Mouse (Mus musculus) lung, embryonic 14.5 days (tissue): ENCODE data around the gene Apobr. TPM values are rescaled to one million over a fixed set of nuclear protein-coding genes. Genes with fewer than 3 reads are reported as not detected.

Experiments used
- ATAC-seq: fragments of 200-750 bp; cut with Nextera tagmentation; 2 replicates; pipeline ENCODE4 v1.8.0; 2017; ENCODE audit warnings: mild to moderate bottlenecking, moderate TSS enrichment, moderate library complexity; ENCODE audit not compliant: insufficient read depth
- DNase-seq: peaks from one replicate; pipeline ENCODE4 v3.0.0-alpha.2; 2015
- H3K27ac ChIP-seq: fragments of 300-500 bp; sonication (generic); 2 replicates; pipeline ENCODE4 v1.5.1; 2014; ENCODE audit warnings: low read depth, mild to moderate bottlenecking, moderate library complexity
- H3K27me3 ChIP-seq: fragments of 300-500 bp; sonication (generic); 2 replicates; pipeline ENCODE4 v1.6.1; 2014; ENCODE audit warnings: low read length, control low read depth; ENCODE audit not compliant: insufficient read depth
- H3K36me3 ChIP-seq: fragments of 300-500 bp; sonication (generic); 2 replicates; pipeline ENCODE4 v1.6.1; 2014; ENCODE audit warnings: control low read depth; ENCODE audit not compliant: insufficient read depth
- H3K4me1 ChIP-seq: fragments of 300-500 bp; sonication (generic); 2 replicates; pipeline ENCODE4 v1.6.1; 2014; ENCODE audit warnings: antibody characterized with exemption, control low read depth; ENCODE audit not compliant: insufficient read depth
- H3K4me2 ChIP-seq: fragments of 300-500 bp; sonication (generic); 2 replicates; pipeline ENCODE4 v1.6.1; 2014; ENCODE audit warnings: mild to moderate bottlenecking
- H3K4me3 ChIP-seq: fragments of 300-500 bp; sonication (generic); 2 replicates; pipeline ENCODE4 v1.5.1; 2014; ENCODE audit warnings: low read depth, low read length
- H3K9ac ChIP-seq: fragments of 300-500 bp; sonication (generic); 2 replicates; pipeline ENCODE4 v1.6.1; 2014
- H3K9me3 ChIP-seq: fragments of 300-500 bp; sonication (generic); 2 replicates; pipeline ENCODE4 v1.6.1; 2016; ENCODE audit warnings: low read depth, low read length, control low read depth
- CTCF ChIP-seq: IDR thresholded peaks from 2 replicates; pipeline ENCODE4 v1.5.1; 2016; ENCODE audit warnings: antibody characterized with exemption, low read depth
- WGBS: fragments of 180-500 bp; shearing (Covaris S2); extraction: QIAGEN DNeasy Blood & Tissue Kit; methylation state at CpG from one replicate; pipeline ENCODE4 v1.1.7; 2014; 5-methylcytosine and 5-hydroxymethylcytosine counted together
- polyA plus RNA-seq: library from polyadenylated mRNA; unstranded; fragments of >200 nt; fragmentation: Nextera tagmentation; extraction: Ambion mirVana; gene quantifications from 2 replicates; pipeline ENCODE4 v1.2.1, GENCODE M21; 2014

Apobr gene
- polyA plus RNA-seq, 1 experiment from 2014 or later: 0.54 TPM

DNA sequence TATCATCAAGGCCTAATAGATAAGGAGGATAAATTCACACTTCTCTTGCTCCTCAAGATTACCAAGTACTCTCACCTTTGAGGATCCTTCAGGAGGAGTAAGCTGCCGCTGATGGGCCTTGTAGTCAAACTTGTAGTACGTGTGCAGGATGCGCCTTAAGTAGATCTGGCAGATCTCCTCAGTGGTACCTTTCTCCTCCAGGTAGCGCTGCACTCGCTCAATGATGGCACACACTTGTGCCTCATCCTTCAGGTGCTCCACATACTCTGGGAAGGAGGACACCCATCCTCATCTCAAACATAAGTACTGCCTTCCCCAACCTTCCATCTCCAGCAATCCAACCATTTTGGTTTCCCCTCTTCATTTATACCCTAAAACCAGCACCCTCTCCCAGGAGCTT is 28.1 kb upstream of the Apobr start:
- ATAC-seq (no peak), DNase-seq (no peak)
- Histone ChIP-seq H3K4me3 (no peak overlapping the region), H3K9me3 (no peaks in the 10 kb centered on the region), H3K4me1 (no peaks in the 10 kb centered on the region), H3K9ac (no peak overlapping the region), H3K27me3 (no peaks in the 10 kb centered on the region), H3K27ac (no peak overlapping the region), H3K4me2 (no peak overlapping the region), H3K36me3 (peaks cover 97% of the 10 kb centered on the region)
- TF ChIP-seq CTCF: no peak
- 93% methylated on average over 5 of the region's 5 CpGs for WGBS

DNA sequence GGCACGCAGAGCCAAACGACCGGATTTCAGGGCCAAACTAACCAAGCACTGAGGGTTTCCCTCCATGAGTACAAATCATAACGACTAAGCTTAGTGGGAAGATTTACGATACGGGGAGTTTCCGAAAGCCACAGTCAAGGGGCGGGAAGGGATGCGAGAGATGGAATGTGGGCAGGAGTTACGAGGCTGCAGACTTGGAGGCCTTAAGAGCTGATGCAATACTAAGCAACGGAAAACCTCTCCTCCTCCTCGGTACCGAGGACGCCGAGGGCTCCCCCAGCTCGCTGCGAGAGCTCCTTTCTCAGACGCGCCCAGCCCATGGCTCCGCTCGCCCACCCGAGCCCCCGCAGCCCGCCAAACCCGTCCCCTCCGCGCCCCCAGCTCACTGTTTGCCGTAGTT is 19.0 kb upstream of the Apobr start:
- Histone ChIP-seq H3K4me2 (peak overlapping the region; percentile 78), H3K4me3 (peak overlapping the region; percentile 99), H3K27ac (peak overlapping the region; percentile 79), H3K9ac (peak overlapping the region; percentile 83), H3K4me1 (no peaks in the 10 kb centered on the region), H3K36me3 (peaks cover 41% of the 10 kb centered on the region), H3K27me3 (no peaks in the 10 kb centered on the region), H3K9me3 (no peaks in the 10 kb centered on the region)
- DNase-seq: peak; percentile 48
- WGBS: 2% methylated on average over 28 of the region's 28 CpGs
- TF ChIP-seq CTCF: no peak
- ATAC-seq: peak; percentile 57; the same call in 1 of the 2 replicates

- no peaks in the 10 kb centered on the region for H3K9me3 ChIP-seq
- peak within 1 kb of the TSS; percentile 99 for H3K4me3 ChIP-seq
- no peak for TF ChIP-seq CTCF
- H3K36me3 ChIP-seq: peaks cover 35% of the 10 kb centered on the region
- H3K27me3 ChIP-seq: no peaks in the 10 kb centered on the region
- H3K4me2 ChIP-seq: peak within 1 kb of the TSS; percentile 78
- peak; percentile 96 for DNase-seq
- ATAC-seq: peak; percentile 98
- H3K9ac ChIP-seq: peak within 1 kb of the TSS; percentile 83
- under 1% methylated on average over 46 of the region's 46 CpGs for WGBS
- peak within 1 kb of the TSS; percentile 79 for H3K27ac ChIP-seq
- no peaks in the 10 kb centered on the region for H3K4me1 ChIP-seq
Measured at GRCm38 (mm10) chr7:126566094-126566765, 18.5 kb upstream of the Apobr start, which contains the start of gene Eif3c. Eif3c (minus strand) TSS chr7:126566411.

DNA sequence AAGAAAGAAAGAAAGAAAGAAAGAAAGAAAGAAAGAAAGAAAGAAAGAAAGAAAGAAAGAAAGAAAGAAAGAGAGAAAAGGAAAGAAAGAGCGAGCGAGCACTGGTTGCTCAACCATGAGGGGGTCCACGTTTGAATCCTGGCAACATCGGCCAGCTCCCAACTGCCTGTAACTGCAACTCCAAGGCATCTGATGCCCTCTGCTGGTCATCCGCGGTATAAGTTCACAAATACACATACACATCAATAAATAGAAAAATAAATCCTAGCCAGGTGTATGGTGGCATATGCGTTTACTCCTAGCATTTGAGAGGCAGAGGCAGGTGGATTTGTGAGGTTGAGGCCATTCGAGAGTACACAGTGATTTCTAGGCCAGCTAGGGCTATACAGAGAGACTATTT is 7.8 kb upstream of the Apobr start:
- Histone ChIP-seq H3K36me3 (peaks cover 20% of the 10 kb centered on the region; the same call in 1 of the 2 replicates), H3K9me3 (no peaks in the 10 kb centered on the region), H3K4me2 (no peak overlapping the region), H3K9ac (no peak overlapping the region), H3K27ac (no peak overlapping the region), H3K4me3 (no peak overlapping the region), H3K27me3 (no peaks in the 10 kb centered on the region), H3K4me1 (no peaks in the 10 kb centered on the region)
- no peak for ATAC-seq
- WGBS: 52% methylated on average over 8 of the region's 8 CpGs
- peak; percentile 72 for TF ChIP-seq CTCF
- peak; percentile 75 for DNase-seq

GRCm38 (mm10) chr7:126579172-126579571 is 5.6 kb upstream of the Apobr start:
- no peak overlapping the region for H3K27ac ChIP-seq
- DNase-seq (peak; percentile 51), ATAC-seq (no peak)
- H3K4me1 ChIP-seq: no peaks in the 10 kb centered on the region
- H3K4me3 ChIP-seq: no peak overlapping the region
- H3K9me3 ChIP-seq: no peaks in the 10 kb centered on the region
- peaks cover 11% of the 10 kb centered on the region; the same call in 1 of the 2 replicates for H3K36me3 ChIP-seq
- TF ChIP-seq CTCF: peak; percentile 73
- 40% methylated on average over 8 of the region's 8 CpGs for WGBS
- no peak overlapping the region for H3K4me2 ChIP-seq
- H3K9ac ChIP-seq: no peak overlapping the region
- no peaks in the 10 kb centered on the region for H3K27me3 ChIP-seq

DNA sequence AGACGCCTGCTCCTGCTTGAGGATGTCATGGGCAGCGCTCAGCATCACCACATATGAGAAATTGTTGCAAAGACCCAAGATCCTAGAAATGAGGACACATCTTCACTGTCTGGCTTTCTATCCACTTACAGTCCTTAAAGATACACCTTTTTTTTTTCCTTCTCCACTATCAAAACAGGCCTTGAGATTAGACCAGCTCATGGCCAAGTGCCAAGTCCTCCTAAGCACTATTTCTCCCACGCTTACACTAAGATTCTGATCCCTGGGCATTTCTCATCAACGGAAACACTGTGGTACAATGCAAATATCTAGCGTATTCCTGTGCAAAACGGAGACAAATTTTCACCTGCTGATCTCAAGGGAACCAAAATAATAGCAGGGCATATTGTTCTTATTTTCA is 3.1 kb upstream of the Apobr start:
- no peak overlapping the region for H3K27ac ChIP-seq
- no peak overlapping the region; the same call in 1 of the 2 replicates for H3K4me2 ChIP-seq
- H3K4me1 ChIP-seq: no peaks in the 10 kb centered on the region
- H3K9me3 ChIP-seq: no peaks in the 10 kb centered on the region
- DNase-seq (no peak), ATAC-seq (no peak)
- no peak overlapping the region for H3K4me3 ChIP-seq
- TF ChIP-seq CTCF: no peak
- no peak overlapping the region for H3K9ac ChIP-seq
- H3K27me3 ChIP-seq: no peaks in the 10 kb centered on the region
- peaks cover 5% of the 10 kb centered on the region; the same call in 1 of the 2 replicates for H3K36me3 ChIP-seq
- 77% methylated on average over 6 of the region's 6 CpGs for WGBS

DNA sequence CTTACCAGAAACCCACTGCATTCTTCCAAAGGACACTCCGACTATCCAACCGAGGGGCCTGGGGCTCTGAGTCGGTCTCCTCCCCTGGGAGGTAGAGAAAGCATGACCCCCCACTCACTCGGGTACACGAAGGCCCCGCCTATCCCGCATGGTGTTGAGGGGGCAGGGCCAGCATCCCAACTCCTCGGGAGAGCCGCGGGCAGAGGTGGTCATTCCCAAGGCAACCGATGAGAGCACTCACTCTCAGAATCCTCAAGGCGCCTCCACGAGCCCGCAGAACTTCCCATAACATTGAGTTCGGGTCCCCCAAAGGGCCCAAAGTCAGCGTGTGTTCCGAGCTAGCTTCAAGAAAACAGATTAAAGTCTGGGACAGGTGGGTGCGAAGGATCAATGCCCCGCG is 2.0 kb upstream of the Apobr start:
- DNase-seq (peak; percentile 58), ATAC-seq (peak; percentile 67)
- H3K4me3 ChIP-seq: peak overlapping the region; percentile 55
- H3K27me3 ChIP-seq: no peaks in the 10 kb centered on the region
- H3K9me3 ChIP-seq: no peaks in the 10 kb centered on the region
- H3K4me1 ChIP-seq: no peaks in the 10 kb centered on the region
- H3K9ac ChIP-seq: peak overlapping the region; percentile 57
- peaks cover 5% of the 10 kb centered on the region; the same call in 1 of the 2 replicates for H3K36me3 ChIP-seq
- peak overlapping the region; percentile 83 for H3K4me2 ChIP-seq
- no peak overlapping the region; the same call in 1 of the 2 replicates for H3K27ac ChIP-seq
- TF ChIP-seq CTCF: no peak
- WGBS: under 1% methylated on average over 20 of the region's 20 CpGs
